Mouse (Mus musculus): ENCODE data around the gene Zbtb11. TPM values are rescaled to one million over a fixed set of nuclear protein-coding genes. Genes with fewer than 3 reads are reported as not detected.
"Not testable (repeated sequence)": the region's sequence is repeated elsewhere in the genome, so short reads cannot be mapped to it uniquely, and the experiment has no call there.

Zbtb11 gene
- 1 to 10 TPM; 9.3 to 9.6 TPM for total RNA-seq (2021)
- long read RNA-seq, experiment 1, partial matches to known transcripts, result 0 of 1 reads
- long read RNA-seq, experiment 1, other reads (novel, unspliced or antisense), result 1 of 1 reads
- long read RNA-seq, experiment 2, full-length matches to known transcripts, result 4 of 7 reads
- long read RNA-seq, experiment 2, partial matches to known transcripts, result 1 of 7 reads
- long read RNA-seq, experiment 2, other reads (novel, unspliced or antisense), result 2 of 7 reads

- peak; percentile 99 for DNase-seq
Observed at GRCm38 (mm10) chr16:55973431-55974255, at the start of gene Zbtb11. Gene Zbtb11, plus strand, starts transcription at chr16:55973883.

- no peak for DNase-seq
Observed at GRCm38 (mm10) chr16:55924010-55924409, 49.7 kb upstream of the Zbtb11 start.

GRCm38 (mm10) chr16:55933681-55934343 is 39.9 kb upstream of the Zbtb11 start:
- no peak for DNase-seq

- DNase-seq, result peak; percentile 90
Observed at GRCm38 (mm10) chr16:55934453-55935037, 39.1 kb upstream of the Zbtb11 start, which contains the start of gene Cep97. Gene Cep97, minus strand, starts transcription at chr16:55934855.

GRCm38 (mm10) chr16:55938761-55939160 is 34.9 kb upstream of the Zbtb11 start:
- no peak for DNase-seq

- no peak for DNase-seq
Observed at GRCm38 (mm10) chr16:55939703-55940102, 34.0 kb upstream of the Zbtb11 start.

GRCm38 (mm10) chr16:55940781-55941180 is 32.9 kb upstream of the Zbtb11 start:
- DNase-seq, result no peak

GRCm38 (mm10) chr16:55947266-55947665 is 26.4 kb upstream of the Zbtb11 start:
- DNase-seq, result no peak

GRCm38 (mm10) chr16:55947876-55948410 is 25.7 kb upstream of the Zbtb11 start:
- not testable (repeated sequence) for DNase-seq

GRCm38 (mm10) chr16:55948963-55949362 is 24.7 kb upstream of the Zbtb11 start:
- peak; percentile 13 for DNase-seq

GRCm38 (mm10) chr16:55950462-55950861 is 23.2 kb upstream of the Zbtb11 start:
- DNase-seq, result no peak

GRCm38 (mm10) chr16:55950946-55951678 is 22.6 kb upstream of the Zbtb11 start:
- DNase-seq, result no peak

GRCm38 (mm10) chr16:55951679-55952327 is 21.9 kb upstream of the Zbtb11 start:
- DNase-seq, result no peak

GRCm38 (mm10) chr16:55952771-55953170 is 20.9 kb upstream of the Zbtb11 start:
- DNase-seq, result no peak

- DNase-seq, result not testable (repeated sequence)
Observed at GRCm38 (mm10) chr16:55954196-55954595, 19.5 kb upstream of the Zbtb11 start.

- DNase-seq, result not testable (repeated sequence)
Observed at GRCm38 (mm10) chr16:55963068-55963467, 10.6 kb upstream of the Zbtb11 start.

GRCm38 (mm10) chr16:55964126-55964949 is 9.3 kb upstream of the Zbtb11 start:
- DNase-seq, result no peak

- DNase-seq, result peak; percentile 90
Observed at GRCm38 (mm10) chr16:55966212-55966871, 7.3 kb upstream of the Zbtb11 start, which contains the start of gene Rpl24. Gene Rpl24, plus strand, starts transcription at chr16:55966275.

- DNase-seq, result no peak
Observed at GRCm38 (mm10) chr16:55967221-55967620, 6.5 kb upstream of the Zbtb11 start.
